Mouse (Mus musculus): ENCODE data around the gene Nab2.

- TF ChIP-seq CTCF (IDR thresholded peaks at IDR 0.05; ENCODE audit: borderline replicate concordance, insufficient read depth, low read depth, low read length) (no peak), POLR2A (IDR thresholded peaks at IDR 0.05; ENCODE audit: borderline replicate concordance, insufficient read depth, low read length) (no peak)
Observed at GRCm38 (mm10) chr10:127615034-127615374, 53.4 kb downstream of the Nab2 start.
